Mouse (Mus musculus): Measurements from ENCODE around the gene Slc6a19. TPM values are rescaled to one million over a fixed set of nuclear protein-coding genes. Genes with fewer than 3 reads are reported as not detected.
"Not testable (repeated sequence)": the region's sequence is repeated elsewhere in the genome, so short reads cannot be mapped to it uniquely, and the experiment has no call there.

Gene Slc6a19
- 1 to 10 TPM in 7 of 26 experiments, under 1 TPM in 18, not detected in 1; 0.16 to 2.2 (median 0.61) TPM for total RNA-seq (2018; cell fraction: chromatin; rRNA removed)
- under 1 TPM in 24 of 26 experiments, not detected in 2; 0.04 to 0.94 (median 0.40) TPM for total RNA-seq (2018; cell fraction: cytosol; rRNA removed)
- 1 to 10 TPM in 5 of 26 experiments, under 1 TPM in 16, not detected in 5; 0.16 to 3.8 (median 0.52) TPM for total RNA-seq (2018; cell fraction: nucleus; rRNA removed)
- polyA plus RNA-seq (2018), result 0.06 to 0.17 TPM (median 0.09 TPM) in 3 replicates

- no peak within 1 kb of the TSS for H3K27ac ChIP-seq
- WGBS (ENCODE audit: missing documents), result 92% methylated on average over 4 of the region's 7 CpGs
- H3K36me3 ChIP-seq (ENCODE audit: inconsistent target), result no peaks in the 10 kb centered on the region
- H3K79me2 ChIP-seq (ENCODE audit: inconsistent target), result no peaks in the 10 kb centered on the region
- H3K4me3 ChIP-seq (ENCODE audit: inconsistent target), result no peak within 1 kb of the TSS
Measured at GRCm38 (mm10) chr13:73704694-73705325, at the start of gene Slc6a19. Slc6a19 (minus strand) TSS chr13:73704865.

DNA sequence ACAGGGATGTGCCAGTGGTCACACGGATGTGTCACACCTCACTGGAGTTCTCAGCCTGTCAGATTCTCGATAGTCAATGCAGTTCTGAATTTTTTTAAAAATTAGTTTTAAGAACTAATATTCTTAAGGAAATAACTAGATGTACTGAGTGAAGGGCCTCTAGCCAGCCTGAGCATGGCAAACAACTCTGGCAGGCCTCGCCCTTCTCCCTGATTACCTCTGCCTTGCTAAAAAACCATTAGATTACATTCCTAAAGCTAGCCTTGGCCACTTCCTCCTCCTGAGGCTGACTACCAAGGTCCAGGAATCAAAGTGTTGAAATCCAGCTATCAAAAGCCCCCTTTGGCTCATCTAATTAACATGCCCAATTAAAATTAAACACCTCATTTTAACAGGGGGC, 46.6 kb upstream of the Slc6a19 start:
- H3K4me3 ChIP-seq (ENCODE audit: inconsistent target), result no peak overlapping the region
- no peak overlapping the region for H3K27ac ChIP-seq
- no peaks in the 10 kb centered on the region for H3K79me2 ChIP-seq (ENCODE audit: inconsistent target)
- H3K36me3 ChIP-seq (ENCODE audit: inconsistent target), result no peaks in the 10 kb centered on the region
- 90% methylated on average over 3 of the region's 3 CpGs for WGBS (ENCODE audit: missing documents)

DNA sequence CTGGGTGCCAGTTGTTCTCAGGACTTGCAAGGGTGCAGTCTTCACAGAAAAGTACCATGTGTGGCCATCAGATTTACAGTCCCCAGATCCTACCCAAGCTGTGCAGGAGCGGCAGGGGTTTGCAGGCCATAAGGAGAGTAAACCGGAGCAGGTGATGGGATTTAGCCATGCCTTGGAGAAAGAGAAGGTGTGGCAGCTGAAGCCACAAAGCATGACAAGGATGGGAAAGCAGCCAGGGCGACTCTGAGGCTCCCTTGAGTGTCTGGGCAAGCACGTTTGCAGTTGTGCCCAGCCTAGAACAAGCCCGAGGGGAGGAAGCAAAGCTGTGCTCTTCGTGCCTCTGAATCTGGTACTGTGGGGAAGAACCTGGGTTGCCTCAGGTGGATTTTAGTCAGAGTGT, 45.8 kb upstream of the Slc6a19 start:
- Histone ChIP-seq H3K36me3 (ENCODE audit: inconsistent target) (no peaks in the 10 kb centered on the region), H3K4me3 (ENCODE audit: inconsistent target) (no peak overlapping the region), H3K27ac (no peak overlapping the region), H3K79me2 (ENCODE audit: inconsistent target) (no peaks in the 10 kb centered on the region)
- WGBS (ENCODE audit: missing documents), result 65% methylated on average over 6 of the region's 6 CpGs

DNA sequence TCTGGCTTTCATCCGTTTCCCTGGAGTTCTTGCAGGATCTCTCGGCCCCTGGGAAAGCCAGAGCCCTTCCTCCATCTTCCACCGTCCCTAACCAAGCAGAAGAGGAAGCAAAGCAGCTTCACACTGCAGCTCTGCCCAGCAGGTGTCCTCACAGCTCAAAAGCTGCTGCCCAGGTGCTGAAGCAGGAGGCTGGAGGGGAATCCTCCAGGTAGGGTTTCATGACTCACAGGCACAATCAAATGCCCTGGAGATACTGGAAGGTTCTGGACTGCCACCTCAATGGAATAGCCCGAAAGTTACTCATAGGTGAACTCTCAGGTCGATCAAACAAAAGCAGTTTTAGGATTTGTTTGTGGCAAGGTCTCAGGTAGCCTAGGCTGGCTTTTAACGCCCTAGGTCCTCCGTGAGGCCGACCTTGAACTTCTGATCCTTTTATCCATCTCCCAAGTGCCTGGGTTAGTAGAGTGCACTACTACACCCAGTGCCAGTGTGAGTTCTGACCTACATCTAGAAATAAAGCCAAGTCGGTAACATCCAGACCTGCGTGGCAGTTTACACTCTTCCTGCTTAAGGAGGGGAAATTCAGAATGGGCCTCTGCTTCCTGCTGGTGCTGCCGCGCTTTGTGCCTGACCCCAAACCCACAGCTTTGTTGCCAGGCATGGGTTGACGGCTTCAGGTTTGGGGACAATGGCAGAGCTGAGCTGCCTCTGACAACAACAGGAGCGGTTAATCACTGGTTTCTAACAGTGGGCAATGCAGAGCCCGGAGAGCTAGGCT, 44.2 kb upstream of the Slc6a19 start:
- H3K36me3 ChIP-seq (ENCODE audit: inconsistent target), result no peaks in the 10 kb centered on the region
- 18% methylated on average over 15 of the region's 15 CpGs for WGBS (ENCODE audit: missing documents)
- no peak overlapping the region for H3K4me3 ChIP-seq (ENCODE audit: inconsistent target)
- H3K79me2 ChIP-seq (ENCODE audit: inconsistent target), result no peaks in the 10 kb centered on the region
- no peak overlapping the region for H3K27ac ChIP-seq

- 93% methylated on average over 2 of the region's 3 CpGs for WGBS (ENCODE audit: missing documents)
- H3K36me3 ChIP-seq (ENCODE audit: inconsistent target), result no peaks in the 10 kb centered on the region
Measured at GRCm38 (mm10) chr13:73743662-73744061, 39.0 kb upstream of the Slc6a19 start.

GRCm38 (mm10) chr13:73742944-73743343, 38.3 kb upstream of the Slc6a19 start:
- Histone ChIP-seq H3K79me2 (ENCODE audit: inconsistent target) (no peaks in the 10 kb centered on the region), H3K36me3 (ENCODE audit: inconsistent target) (no peaks in the 10 kb centered on the region), H3K4me3 (ENCODE audit: inconsistent target) (no peak overlapping the region), H3K27ac (no peak overlapping the region)
- WGBS (ENCODE audit: missing documents), result 84% methylated on average over 4 of the region's 4 CpGs

More at GRCm38 (mm10) chr13:73743662-73744061, 39.0 kb upstream of the Slc6a19 start:
- Histone ChIP-seq H3K27ac (no peak overlapping the region), H3K4me3 (ENCODE audit: inconsistent target) (no peak overlapping the region), H3K79me2 (ENCODE audit: inconsistent target) (no peaks in the 10 kb centered on the region)

DNA sequence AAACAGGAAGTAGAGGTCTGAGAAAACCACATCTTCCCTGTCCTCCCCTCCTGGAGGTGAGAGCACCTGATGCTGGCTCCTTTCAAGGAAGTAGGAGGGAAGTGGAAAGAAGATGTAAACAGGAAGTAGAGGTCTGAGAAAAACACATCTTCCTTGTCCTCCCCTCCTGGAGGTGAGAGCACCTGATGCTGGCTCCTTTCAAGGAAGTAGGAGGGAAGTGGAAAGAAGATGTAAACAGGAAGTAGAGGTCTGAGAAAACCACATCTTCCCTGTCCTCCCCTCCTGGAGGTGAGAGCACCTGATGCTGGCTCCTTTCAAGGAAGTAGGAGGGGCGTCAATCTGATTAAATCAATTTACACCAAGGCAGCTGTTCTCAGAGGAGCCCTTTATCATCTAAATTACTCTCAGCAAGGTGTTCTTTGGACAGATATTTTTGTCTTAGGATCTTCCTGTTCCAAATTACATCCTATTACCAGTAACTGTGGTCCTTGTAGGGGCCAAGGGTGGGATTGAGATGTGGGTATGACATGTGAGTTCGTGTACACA, 35.8 kb upstream of the Slc6a19 start:
- 53% methylated on average over 1 of the region's 2 CpGs for WGBS (ENCODE audit: missing documents)
- not testable (repeated sequence) for H3K79me2 ChIP-seq (ENCODE audit: inconsistent target); H3K4me3 ChIP-seq (ENCODE audit: inconsistent target); H3K36me3 ChIP-seq (ENCODE audit: inconsistent target); H3K27ac ChIP-seq

GRCm38 (mm10) chr13:73736943-73737342, 32.3 kb upstream of the Slc6a19 start:
- WGBS (ENCODE audit: missing documents), result 22% methylated on average over 3 of the region's 3 CpGs
- Histone ChIP-seq H3K4me3 (ENCODE audit: inconsistent target) (no peak overlapping the region), H3K36me3 (ENCODE audit: inconsistent target) (no peaks in the 10 kb centered on the region), H3K27ac (no peak overlapping the region), H3K79me2 (ENCODE audit: inconsistent target) (no peaks in the 10 kb centered on the region)

DNA sequence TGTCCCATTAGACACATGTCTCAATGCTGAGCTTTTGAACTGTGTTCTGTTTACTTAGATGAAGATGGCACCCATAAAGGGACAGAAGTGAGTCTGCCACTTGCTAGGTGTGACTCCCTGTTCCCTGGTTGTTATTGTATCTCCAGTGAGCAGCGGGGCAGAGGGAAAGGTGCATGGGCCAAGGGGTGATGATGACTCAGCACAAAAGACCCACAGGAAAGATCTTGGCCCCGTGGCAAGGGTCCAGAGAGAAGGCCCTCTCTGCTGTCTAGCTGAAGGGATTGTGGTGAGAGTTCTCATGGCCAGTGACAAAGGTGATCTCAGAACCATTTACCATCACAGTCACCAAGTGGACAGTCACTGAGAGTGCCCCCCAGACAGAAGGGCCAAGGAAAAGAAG, 31.3 kb upstream of the Slc6a19 start:
- H3K36me3 ChIP-seq (ENCODE audit: inconsistent target), result no peaks in the 10 kb centered on the region
- H3K79me2 ChIP-seq (ENCODE audit: inconsistent target), result no peaks in the 10 kb centered on the region
- WGBS (ENCODE audit: missing documents), result 57% methylated on average over 2 of the region's 2 CpGs
- no peak overlapping the region for H3K4me3 ChIP-seq (ENCODE audit: inconsistent target)
- H3K27ac ChIP-seq, result no peak overlapping the region

DNA sequence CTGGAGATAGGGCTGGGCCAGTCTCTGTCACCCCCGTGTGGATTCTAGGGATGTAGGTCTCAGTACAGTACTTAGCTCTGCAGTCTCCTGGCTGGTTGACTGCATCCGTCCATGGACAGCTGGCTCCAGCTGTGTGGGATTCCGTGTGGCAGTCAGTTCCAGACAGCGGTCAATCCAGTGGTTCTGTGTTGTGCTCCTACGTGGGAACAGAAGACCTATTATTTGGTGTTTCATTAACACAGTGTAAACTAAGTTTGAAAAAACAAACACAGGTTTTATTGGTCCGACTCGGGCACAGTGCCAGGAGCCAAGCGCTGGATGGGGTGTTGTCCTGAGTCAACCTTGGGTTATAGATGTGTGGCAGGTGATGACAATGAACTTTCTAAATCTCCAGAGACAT, 30.6 kb upstream of the Slc6a19 start:
- H3K79me2 ChIP-seq (ENCODE audit: inconsistent target), result no peaks in the 10 kb centered on the region
- H3K4me3 ChIP-seq (ENCODE audit: inconsistent target), result no peak overlapping the region
- 98% methylated on average over 8 of the region's 8 CpGs for WGBS (ENCODE audit: missing documents)
- H3K27ac ChIP-seq, result no peak overlapping the region
- H3K36me3 ChIP-seq (ENCODE audit: inconsistent target), result no peaks in the 10 kb centered on the region

GRCm38 (mm10) chr13:73734379-73734778, 29.7 kb upstream of the Slc6a19 start:
- no peaks in the 10 kb centered on the region for H3K36me3 ChIP-seq (ENCODE audit: inconsistent target)
- WGBS (ENCODE audit: missing documents), result 100% methylated on average over 1 of the region's 1 CpGs
- no peaks in the 10 kb centered on the region for H3K79me2 ChIP-seq (ENCODE audit: inconsistent target)
- no peak overlapping the region for H3K4me3 ChIP-seq (ENCODE audit: inconsistent target)
- H3K27ac ChIP-seq, result no peak overlapping the region

- Histone ChIP-seq H3K4me3 (ENCODE audit: inconsistent target) (no peak within 1 kb of the TSS), H3K79me2 (ENCODE audit: inconsistent target) (no peaks in the 10 kb centered on the region), H3K27ac (no peak within 1 kb of the TSS), H3K36me3 (ENCODE audit: inconsistent target) (no peaks in the 10 kb centered on the region)
- 18% methylated on average over 40 of the region's 48 CpGs for WGBS (ENCODE audit: missing documents)
Measured at GRCm38 (mm10) chr13:73732742-73733700, 28.4 kb upstream of the Slc6a19 start, which contains the start of gene Slc12a7. Slc12a7 (plus strand) TSS chr13:73733094.

- Histone ChIP-seq H3K4me3 (ENCODE audit: inconsistent target) (no peak overlapping the region), H3K27ac (no peak overlapping the region), H3K36me3 (ENCODE audit: inconsistent target) (no peaks in the 10 kb centered on the region), H3K79me2 (ENCODE audit: inconsistent target) (no peaks in the 10 kb centered on the region)
- WGBS (ENCODE audit: missing documents), result 91% methylated on average over 7 of the region's 7 CpGs
Measured at GRCm38 (mm10) chr13:73732235-73732634, 27.6 kb upstream of the Slc6a19 start.

GRCm38 (mm10) chr13:73730913-73731312, 26.2 kb upstream of the Slc6a19 start:
- no peaks in the 10 kb centered on the region for H3K36me3 ChIP-seq (ENCODE audit: inconsistent target)
- no peak overlapping the region for H3K27ac ChIP-seq
- H3K79me2 ChIP-seq (ENCODE audit: inconsistent target), result no peaks in the 10 kb centered on the region
- WGBS (ENCODE audit: missing documents), result 83% methylated on average over 1 of the region's 1 CpGs
- H3K4me3 ChIP-seq (ENCODE audit: inconsistent target), result no peak overlapping the region
